Mouse (Mus musculus) cortical plate, adult 2 months (tissue): ENCODE data around the gene Csnk2b.

Source experiments
- CTCF ChIP-seq: fragments of 200-500 bp; IDR thresholded peaks from 2 replicates; pipeline ENCODE4 v1.5.1; 2011; ENCODE audit warnings: mild to moderate bottlenecking, control low read depth, low read length; ENCODE audit not compliant: insufficient read depth; ENCODE audit errors: extremely low read depth
- POLR2A ChIP-seq: fragments of 200-500 bp; IDR thresholded peaks from 2 replicates; pipeline ENCODE4 v1.6.1; 2011; ENCODE audit warnings: mild to moderate bottlenecking, low read length, control low read depth; ENCODE audit not compliant: insufficient read depth; ENCODE audit errors: extremely low read depth

- TF ChIP-seq CTCF = peak; percentile 46; the same call in 1 of the 2 replicates
- no peak for TF ChIP-seq POLR2A
Measured at GRCm38 (mm10) chr17:35168541-35169207, 46.8 kb upstream of the Csnk2b start.
